Mouse (Mus musculus): ENCODE data around the gene Ormdl2. TPM values are rescaled to one million over a fixed set of nuclear protein-coding genes. Genes with fewer than 3 reads are reported as not detected.
A peak's percentile ranks its signal among the peaks of the same experiment; 100 is the strongest.

Gene Ormdl2
- polyA plus RNA-seq, 1 experiment from 2014 or later = 73.0 TPM

DNA sequence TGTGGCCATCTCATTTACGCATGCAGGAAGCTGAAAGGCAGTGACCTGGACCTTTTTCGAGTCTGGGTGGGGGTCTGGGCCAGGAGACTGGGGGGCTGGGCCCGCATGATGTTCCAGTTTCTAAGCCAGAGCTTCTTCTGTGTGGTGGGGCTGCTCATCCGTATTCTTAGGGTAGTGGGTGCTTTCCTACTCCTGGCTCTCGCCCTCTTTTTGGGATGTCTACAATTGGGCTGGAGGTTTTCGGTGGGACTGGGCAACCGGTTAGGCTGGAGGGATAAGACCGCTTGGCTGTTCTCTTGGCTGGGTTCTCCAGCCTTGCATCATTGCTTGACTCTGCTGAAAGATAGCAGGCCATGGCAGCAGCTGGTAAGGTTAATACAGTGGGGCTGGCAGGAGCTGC lies 14.4 kb downstream of the Ormdl2 start:
- Histone ChIP-seq H3K27ac (ENCODE audit: low read depth, low read length) (no peak overlapping the region), H3K36me3 (ENCODE audit: control insufficient read depth, insufficient read depth, low read length) (no peaks in the 10 kb centered on the region; the same call in 1 of the 2 replicates), H3K9ac (ENCODE audit: low read length) (no peak overlapping the region; the same call in 1 of the 2 replicates), H3K4me2 (ENCODE audit: low read depth, low read length, severe bottlenecking) (peak overlapping the region; percentile 65), H3K4me1 (replicated peaks; ENCODE audit: control insufficient read depth, insufficient read depth, low read length) (peaks cover 13% of the 10 kb centered on the region; the same call in 1 of the 2 replicates), H3K4me3 (ENCODE audit: low read depth, low read length) (peak overlapping the region; percentile 59; the same call in 1 of the 2 replicates), H3K27me3 (ENCODE audit: control insufficient read depth, insufficient read depth, low read length) (no peaks in the 10 kb centered on the region), H3K9me3 (ENCODE audit: control insufficient read depth, low read length) (no peaks in the 10 kb centered on the region)
- 94% methylated on average over 8 of the region's 8 CpGs for WGBS
- DNase-seq (ENCODE audit: low spot score) (no peak), ATAC-seq (replicated peaks; ENCODE audit: low FRiP score) (no peak)

GRCm38 (mm10) chr10:128806086-128806485 lies 15.4 kb downstream of the Ormdl2 start:
- peak overlapping the region; percentile 59 for H3K4me3 ChIP-seq (ENCODE audit: low read depth, low read length)
- peak overlapping the region; percentile 65 for H3K4me2 ChIP-seq (ENCODE audit: low read depth, low read length, severe bottlenecking)
- no peaks in the 10 kb centered on the region for H3K9me3 ChIP-seq (ENCODE audit: control insufficient read depth, low read length)
- H3K4me1 ChIP-seq (replicated peaks; ENCODE audit: control insufficient read depth, insufficient read depth, low read length) = peaks cover 13% of the 10 kb centered on the region; the same call in 1 of the 2 replicates
- no peak for ATAC-seq (replicated peaks; ENCODE audit: low FRiP score)
- DNase-seq (ENCODE audit: low spot score) = no peak
- H3K27me3 ChIP-seq (ENCODE audit: control insufficient read depth, insufficient read depth, low read length) = no peaks in the 10 kb centered on the region
- 78% methylated on average over 6 of the region's 6 CpGs for WGBS
- H3K27ac ChIP-seq (ENCODE audit: low read depth, low read length) = peak overlapping the region; percentile 89; the same call in 1 of the 2 replicates
- no peaks in the 10 kb centered on the region; the same call in 1 of the 2 replicates for H3K36me3 ChIP-seq (ENCODE audit: control insufficient read depth, insufficient read depth, low read length)
- H3K9ac ChIP-seq (ENCODE audit: low read length) = peak overlapping the region; percentile 91

DNA sequence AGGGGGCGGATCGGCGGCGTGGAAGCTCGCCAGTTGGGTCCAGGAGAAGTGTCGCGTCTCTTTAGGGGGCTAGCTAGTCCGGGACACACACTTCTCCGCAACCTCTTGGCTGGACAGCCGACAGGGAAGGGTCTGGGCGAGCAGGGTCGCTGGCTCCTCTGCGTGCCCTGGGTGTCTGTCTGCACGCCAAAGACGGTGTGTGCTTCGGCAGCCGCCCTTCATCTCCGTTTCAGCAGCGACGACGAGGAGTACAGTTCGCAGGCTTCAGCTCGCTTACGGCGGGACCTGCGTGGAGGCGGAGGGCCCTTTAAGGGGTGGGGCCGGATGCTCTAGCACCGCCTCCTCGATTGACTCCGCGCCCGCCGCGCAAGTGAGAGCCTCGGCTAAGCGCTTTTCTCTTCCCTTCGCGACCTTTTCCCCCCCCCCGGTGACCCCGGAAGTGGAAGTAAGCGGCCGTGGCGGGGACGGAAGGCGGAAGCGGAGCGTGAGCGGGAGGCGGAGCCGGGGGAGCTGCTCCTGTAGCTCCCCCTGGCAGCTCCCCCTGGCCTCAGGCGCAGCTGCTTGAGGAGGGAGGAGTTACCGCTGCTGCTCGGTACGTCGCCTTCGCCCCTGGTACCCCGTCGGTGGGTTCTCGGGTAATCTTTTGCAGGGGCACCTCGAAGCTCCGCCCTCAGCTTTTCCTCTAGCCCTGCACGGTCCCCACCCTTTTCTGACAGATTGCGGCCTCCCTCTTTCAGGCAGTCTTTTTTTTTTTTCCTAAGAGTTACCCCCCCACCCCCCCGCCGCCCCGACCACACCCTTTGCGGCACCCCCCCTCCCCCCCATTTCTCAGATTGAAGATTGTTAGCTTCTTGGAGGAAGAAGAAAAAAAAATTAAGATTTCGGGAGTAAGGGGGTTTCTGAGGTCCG lies 16.1 kb downstream of the Ormdl2 start:
- H3K9me3 ChIP-seq (ENCODE audit: control insufficient read depth, low read length) = no peaks in the 10 kb centered on the region
- peak overlapping the region; percentile 89 for H3K27ac ChIP-seq (ENCODE audit: low read depth, low read length)
- peak overlapping the region; percentile 91 for H3K9ac ChIP-seq (ENCODE audit: low read length)
- peak overlapping the region; percentile 65 for H3K4me2 ChIP-seq (ENCODE audit: low read depth, low read length, severe bottlenecking)
- no peaks in the 10 kb centered on the region for H3K27me3 ChIP-seq (ENCODE audit: control insufficient read depth, insufficient read depth, low read length)
- WGBS = under 1% methylated on average over 68 of the region's 70 CpGs
- no peaks in the 10 kb centered on the region; the same call in 1 of the 2 replicates for H3K36me3 ChIP-seq (ENCODE audit: control insufficient read depth, insufficient read depth, low read length)
- H3K4me1 ChIP-seq (replicated peaks; ENCODE audit: control insufficient read depth, insufficient read depth, low read length) = peaks cover 13% of the 10 kb centered on the region; the same call in 1 of the 2 replicates
- peak overlapping the region; percentile 59 for H3K4me3 ChIP-seq (ENCODE audit: low read depth, low read length)
- peak; percentile 92 for ATAC-seq (replicated peaks; ENCODE audit: low FRiP score)
- DNase-seq (ENCODE audit: low spot score) = peak; percentile 99

DNA sequence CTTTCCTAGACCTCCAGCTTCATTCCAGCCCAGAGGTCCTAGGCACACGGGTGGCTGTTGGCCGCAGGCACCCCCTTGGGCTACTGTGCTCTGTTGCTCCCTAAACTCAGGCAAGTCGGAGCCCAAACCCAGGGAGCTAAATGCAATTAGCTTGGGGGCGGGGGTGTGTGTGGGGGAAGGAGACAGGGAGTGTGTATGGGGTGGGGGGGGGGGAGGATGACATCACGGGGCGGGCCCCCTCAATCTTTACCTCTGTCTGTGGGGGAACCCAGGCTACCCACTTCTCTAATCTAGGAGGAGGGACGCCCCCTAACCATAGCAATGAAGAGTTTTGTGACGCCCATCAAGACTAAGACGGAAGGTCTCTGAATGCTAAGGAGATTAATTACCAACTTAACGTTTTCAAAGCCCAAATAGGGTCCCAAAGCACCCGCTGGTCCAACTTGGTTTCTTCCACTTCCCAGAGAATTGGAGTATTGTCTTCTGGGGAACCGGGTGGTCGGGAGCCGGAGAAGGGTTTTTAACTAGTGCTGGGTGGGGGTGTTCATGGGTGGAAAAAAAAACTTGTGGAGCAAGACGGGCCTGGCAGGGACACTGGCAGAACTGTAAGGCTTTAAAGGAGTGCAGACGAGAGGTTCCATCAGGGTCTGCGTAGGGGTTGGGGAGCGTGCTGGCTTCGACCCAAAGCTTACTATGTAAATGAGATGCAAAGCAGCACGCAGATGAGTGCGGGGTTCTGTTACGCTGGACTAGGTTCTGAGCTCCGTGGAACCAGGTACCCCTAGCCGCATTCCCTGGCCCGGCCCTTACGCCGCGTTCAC lies 17.0 kb downstream of the Ormdl2 start, which contains the start of gene Tmem198b:
Gene Tmem198b (minus strand): TSS at position 100 of the 821 bp plus-strand sequence.
- ATAC-seq (replicated peaks; ENCODE audit: low FRiP score) (peak; percentile 78), DNase-seq (ENCODE audit: low spot score) (peak; percentile 88)
- Histone ChIP-seq H3K4me1 (replicated peaks; ENCODE audit: control insufficient read depth, insufficient read depth, low read length) (peaks cover 13% of the 10 kb centered on the region; the same call in 1 of the 2 replicates), H3K4me3 (ENCODE audit: low read depth, low read length) (peak within 1 kb of the TSS; percentile 59), H3K4me2 (ENCODE audit: low read depth, low read length, severe bottlenecking) (peak within 1 kb of the TSS; percentile 65), H3K9ac (ENCODE audit: low read length) (peak within 1 kb of the TSS; percentile 91), H3K27ac (ENCODE audit: low read depth, low read length) (peak within 1 kb of the TSS; percentile 89), H3K9me3 (ENCODE audit: control insufficient read depth, low read length) (no peaks in the 10 kb centered on the region), H3K27me3 (ENCODE audit: control insufficient read depth, insufficient read depth, low read length) (no peaks in the 10 kb centered on the region), H3K36me3 (ENCODE audit: control insufficient read depth, insufficient read depth, low read length) (no peaks in the 10 kb centered on the region; the same call in 1 of the 2 replicates)
- under 1% methylated on average over 28 of the region's 28 CpGs for WGBS

GRCm38 (mm10) chr10:128803771-128804270 lies 17.6 kb downstream of the Ormdl2 start, which contains the start of gene Dnajc14:
Gene Dnajc14 (plus strand): TSS chr10:128804062.
- peak; percentile 16 for ATAC-seq (replicated peaks; ENCODE audit: low FRiP score)
- Histone ChIP-seq H3K4me1 (replicated peaks; ENCODE audit: control insufficient read depth, insufficient read depth, low read length) (peaks cover 11% of the 10 kb centered on the region; the same call in 1 of the 2 replicates), H3K36me3 (ENCODE audit: control insufficient read depth, insufficient read depth, low read length) (no peaks in the 10 kb centered on the region; the same call in 1 of the 2 replicates), H3K4me2 (ENCODE audit: low read depth, low read length, severe bottlenecking) (peak within 1 kb of the TSS; percentile 65), H3K27ac (ENCODE audit: low read depth, low read length) (peak within 1 kb of the TSS; percentile 89), H3K9me3 (ENCODE audit: control insufficient read depth, low read length) (no peaks in the 10 kb centered on the region), H3K27me3 (ENCODE audit: control insufficient read depth, insufficient read depth, low read length) (no peaks in the 10 kb centered on the region), H3K4me3 (ENCODE audit: low read depth, low read length) (peak within 1 kb of the TSS; percentile 59), H3K9ac (ENCODE audit: low read length) (peak within 1 kb of the TSS; percentile 91)
- WGBS = 1% methylated on average over 14 of the region's 14 CpGs
- DNase-seq (ENCODE audit: low spot score) = peak; percentile 69

DNA sequence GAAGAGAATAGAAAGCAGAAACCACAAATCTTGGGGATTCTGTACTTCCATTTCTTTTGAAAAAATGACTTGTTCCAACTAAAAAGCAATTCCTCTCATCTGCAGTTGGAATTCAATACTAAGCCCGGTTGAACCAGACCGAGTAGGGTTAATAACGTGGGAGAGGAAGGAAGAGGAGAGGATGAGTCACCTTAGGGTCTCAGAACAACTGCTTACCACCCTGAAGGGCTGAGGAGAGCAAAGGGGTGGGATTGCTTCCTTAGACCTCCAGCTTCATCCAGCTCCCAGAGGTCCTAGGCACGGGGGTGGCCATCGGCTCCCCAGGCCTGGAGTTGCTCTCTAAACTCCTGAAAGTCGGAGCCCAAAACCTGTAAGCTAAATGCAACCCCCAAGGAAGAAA lies 18.1 kb downstream of the Ormdl2 start:
- ATAC-seq (replicated peaks; ENCODE audit: low FRiP score) (no peak), DNase-seq (ENCODE audit: low spot score) (no peak)
- Histone ChIP-seq H3K27me3 (ENCODE audit: control insufficient read depth, insufficient read depth, low read length) (no peaks in the 10 kb centered on the region), H3K27ac (ENCODE audit: low read depth, low read length) (peak overlapping the region; percentile 89; the same call in 1 of the 2 replicates), H3K4me2 (ENCODE audit: low read depth, low read length, severe bottlenecking) (peak overlapping the region; percentile 65), H3K36me3 (ENCODE audit: control insufficient read depth, insufficient read depth, low read length) (no peaks in the 10 kb centered on the region; the same call in 1 of the 2 replicates), H3K9me3 (ENCODE audit: control insufficient read depth, low read length) (no peaks in the 10 kb centered on the region), H3K9ac (ENCODE audit: low read length) (peak overlapping the region; percentile 91), H3K4me1 (replicated peaks; ENCODE audit: control insufficient read depth, insufficient read depth, low read length) (peaks cover 11% of the 10 kb centered on the region; the same call in 1 of the 2 replicates), H3K4me3 (ENCODE audit: low read depth, low read length) (peak overlapping the region; percentile 59)
- 12% methylated on average over 6 of the region's 6 CpGs for WGBS

DNA sequence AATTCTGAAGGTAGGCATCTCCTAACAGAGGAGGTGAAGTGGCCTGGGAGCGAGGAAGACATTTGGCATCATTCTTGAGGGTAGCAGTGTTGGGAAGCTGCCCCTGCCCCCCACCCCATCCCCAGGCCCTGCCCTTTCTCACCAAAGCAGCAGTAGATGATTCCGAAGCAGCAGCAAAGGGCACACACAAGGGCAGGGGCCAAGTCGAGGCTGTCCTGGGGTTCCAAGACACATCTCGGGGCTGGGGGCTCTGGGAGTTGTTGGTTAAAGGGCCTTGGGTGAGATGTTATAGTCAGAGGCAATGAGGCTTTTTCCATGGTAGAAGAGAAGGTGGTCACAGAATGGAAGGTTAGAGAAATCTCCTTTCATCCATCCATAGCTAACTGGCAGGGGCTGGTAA lies 18.5 kb downstream of the Ormdl2 start:
- Histone ChIP-seq H3K9me3 (ENCODE audit: control insufficient read depth, low read length) (no peaks in the 10 kb centered on the region), H3K4me3 (ENCODE audit: low read depth, low read length) (peak overlapping the region; percentile 59; the same call in 1 of the 2 replicates), H3K4me1 (replicated peaks; ENCODE audit: control insufficient read depth, insufficient read depth, low read length) (peaks cover 11% of the 10 kb centered on the region; the same call in 1 of the 2 replicates), H3K36me3 (ENCODE audit: control insufficient read depth, insufficient read depth, low read length) (no peaks in the 10 kb centered on the region; the same call in 1 of the 2 replicates), H3K9ac (ENCODE audit: low read length) (peak overlapping the region; percentile 91), H3K27ac (ENCODE audit: low read depth, low read length) (no peak overlapping the region), H3K4me2 (ENCODE audit: low read depth, low read length, severe bottlenecking) (peak overlapping the region; percentile 65; the same call in 1 of the 2 replicates), H3K27me3 (ENCODE audit: control insufficient read depth, insufficient read depth, low read length) (no peaks in the 10 kb centered on the region)
- DNase-seq (ENCODE audit: low spot score) (peak; percentile 58), ATAC-seq (replicated peaks; ENCODE audit: low FRiP score) (no peak)
- 67% methylated on average over 4 of the region's 4 CpGs for WGBS
